Mouse (Mus musculus) erythroblast, embryonic 14.5 days (primary cell): ENCODE measurements around the gene Aatk.

ENCODE experiments used
- GATA1 ChIP-seq: IDR thresholded peaks from 2 replicates; pipeline ENCODE4 v1.6.1; 2012; ENCODE audit warnings: low read length, inconsistent platforms, mixed read lengths
- TAL1 ChIP-seq: IDR thresholded peaks from 3 replicates; pipeline ENCODE4 v1.6.1; 2012; ENCODE audit warnings: low read length, inconsistent platforms, mixed read lengths

DNA sequence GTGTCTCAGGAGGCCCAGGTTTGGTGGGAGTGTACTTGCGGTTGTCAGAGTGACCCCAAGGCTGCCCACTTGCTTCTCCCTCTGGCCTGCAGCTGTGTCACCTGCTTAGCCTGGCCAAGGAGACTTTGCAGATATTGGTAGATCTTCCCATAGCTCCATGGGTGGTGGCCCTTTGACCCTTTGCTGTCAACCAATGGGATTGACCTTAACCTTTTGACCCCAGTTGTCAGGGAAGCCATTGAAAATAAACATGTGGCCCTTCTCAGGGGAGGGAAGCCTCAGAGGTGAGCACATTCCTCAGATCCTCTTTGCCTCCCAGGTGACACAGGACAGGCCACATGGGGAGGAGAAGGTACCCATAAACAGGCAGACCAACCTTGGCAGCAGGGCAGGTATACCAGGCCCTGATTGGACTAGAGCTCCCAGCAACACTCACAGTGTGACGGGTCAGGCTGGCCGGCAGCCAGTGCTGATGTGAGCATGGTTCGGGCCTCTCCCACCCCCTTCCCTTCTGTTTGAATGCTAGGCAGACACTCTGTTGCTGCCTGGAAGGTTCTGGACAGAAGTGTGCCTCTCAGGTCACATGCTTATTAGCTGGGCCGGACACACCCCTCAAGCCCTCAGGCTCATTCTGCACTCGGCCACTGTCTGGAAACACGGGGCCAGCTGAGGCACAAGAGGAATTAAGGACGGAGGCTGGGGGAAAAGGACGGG is 17.4 kb downstream of the Aatk start:
- TF ChIP-seq GATA1: no peak
- no peak for TF ChIP-seq TAL1
